Mouse (Mus musculus): ENCODE data around the gene Tunar. TPM values are rescaled to one million over a fixed set of nuclear protein-coding genes. Genes with fewer than 3 reads are reported as not detected.

Tunar gene
- polyA plus RNA-seq (2014; fragmentation: Nextera tagmentation; extraction: Ambion mirVana) = 0.32 and 0.63 TPM in 2 replicates

DNA sequence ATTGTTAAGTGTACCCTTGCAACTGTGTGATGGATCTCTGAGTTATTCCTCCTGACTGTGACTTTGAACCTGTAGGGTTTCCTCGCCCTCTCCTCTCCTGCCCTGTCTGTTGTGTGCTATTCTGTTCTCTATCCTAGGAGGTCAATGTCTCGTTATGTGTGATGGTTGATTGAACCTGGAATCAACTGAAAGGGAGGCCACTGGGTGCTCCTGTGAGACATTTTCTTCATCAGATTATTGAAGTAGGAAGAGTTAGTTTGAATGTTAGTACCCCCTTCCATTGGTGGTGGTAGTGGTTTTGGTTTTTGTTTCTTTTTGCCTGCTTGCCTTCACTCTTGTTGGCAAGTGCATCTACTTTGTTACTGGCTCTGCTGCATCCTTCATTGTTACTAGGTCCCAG, at the start of gene Tunar:
TSS of gene Tunar (plus strand) at position 301 of the 400 bp plus-strand sequence.
- DNase-seq (ENCODE audit: low spot score) = no peak
- H3K27ac ChIP-seq (replicated peaks; ENCODE audit: low read depth, low read length) = no peak within 1 kb of the TSS
- H3K4me2 ChIP-seq (ENCODE audit: low read depth, low read length) = no peak within 1 kb of the TSS
- H3K4me3 ChIP-seq (ENCODE audit: low read depth, low read length) = no peak within 1 kb of the TSS
- 97% methylated on average over 2 of the region's 2 CpGs for WGBS
- H3K27me3 ChIP-seq (replicated peaks; ENCODE audit: control insufficient read depth, insufficient read depth, low read length) = peaks cover 24% of the 10 kb centered on the region
- H3K9me3 ChIP-seq (ENCODE audit: control insufficient read depth, low read length) = no peaks in the 10 kb centered on the region
- H3K9ac ChIP-seq (ENCODE audit: low read depth, low read length) = no peak within 1 kb of the TSS
- no peaks in the 10 kb centered on the region for H3K36me3 ChIP-seq (ENCODE audit: control insufficient read depth, insufficient read depth, low read length)
- H3K4me1 ChIP-seq (ENCODE audit: control insufficient read depth, insufficient read depth, low read length) = peaks cover 3% of the 10 kb centered on the region; the same call in 1 of the 2 replicates
- ATAC-seq (ENCODE audit: low read depth) = no peak

DNA sequence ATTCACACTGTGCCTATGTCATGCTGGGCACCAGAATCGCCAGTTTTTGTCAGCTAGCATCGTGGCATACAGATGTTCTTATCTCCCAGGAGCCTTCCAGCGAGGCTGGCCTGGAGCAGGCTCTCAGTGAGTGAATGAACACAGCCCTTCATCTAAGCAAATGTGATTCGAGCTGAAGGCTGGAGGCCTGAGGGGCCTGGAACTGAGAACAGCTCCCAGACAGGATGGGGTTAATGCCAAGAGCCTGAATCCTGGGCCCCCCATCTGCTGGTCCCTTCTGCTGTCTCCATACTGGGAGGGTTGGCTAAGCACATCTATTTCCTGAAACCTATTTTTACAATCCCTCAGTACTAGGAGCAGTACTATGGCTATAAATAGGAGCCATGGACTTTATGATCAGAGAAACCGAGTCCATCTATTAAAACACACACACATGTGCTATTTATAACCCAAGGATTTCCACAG, 21.1 kb upstream of the Tunar start:
- no peak overlapping the region for H3K27ac ChIP-seq (replicated peaks; ENCODE audit: low read depth, low read length)
- H3K27me3 ChIP-seq (replicated peaks; ENCODE audit: control insufficient read depth, insufficient read depth, low read length) = no peaks in the 10 kb centered on the region
- 0 out of 2 replicates have a peak, but pooled peaks cover 2% of the 10 kb centered on the region for H3K9me3 ChIP-seq (ENCODE audit: control insufficient read depth, low read length)
- no peaks in the 10 kb centered on the region for H3K4me1 ChIP-seq (ENCODE audit: control insufficient read depth, insufficient read depth, low read length)
- no peak overlapping the region for H3K4me3 ChIP-seq (ENCODE audit: low read depth, low read length)
- no peak overlapping the region for H3K9ac ChIP-seq (ENCODE audit: low read depth, low read length)
- no peak overlapping the region for H3K4me2 ChIP-seq (ENCODE audit: low read depth, low read length)
- no peak for ATAC-seq (ENCODE audit: low read depth)
- WGBS = 59% methylated on average over 5 of the region's 5 CpGs
- no peak for DNase-seq (ENCODE audit: low spot score)
- H3K36me3 ChIP-seq (ENCODE audit: control insufficient read depth, insufficient read depth, low read length) = no peaks in the 10 kb centered on the region

DNA sequence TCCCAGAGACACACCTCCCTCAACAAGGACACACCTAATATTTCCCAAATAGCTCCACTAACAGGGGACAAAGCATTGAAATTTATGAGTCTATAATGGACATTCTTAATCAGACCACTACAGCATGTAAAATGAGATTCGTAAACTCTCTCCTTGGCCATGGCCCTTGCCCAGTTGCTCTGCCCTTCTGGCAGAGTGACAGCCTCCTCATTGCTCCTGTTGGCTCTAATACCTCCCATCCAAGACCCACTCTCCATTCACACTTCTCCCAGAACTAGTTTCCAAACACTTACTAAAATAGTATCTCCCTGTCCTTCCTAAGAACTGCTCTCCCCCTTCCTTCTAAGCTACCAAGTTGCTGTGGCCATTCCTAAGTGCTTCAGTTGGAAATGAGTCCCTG, 19.3 kb upstream of the Tunar start:
- H3K9ac ChIP-seq (ENCODE audit: low read depth, low read length) = no peak overlapping the region
- no peaks in the 10 kb centered on the region for H3K4me1 ChIP-seq (ENCODE audit: control insufficient read depth, insufficient read depth, low read length)
- no peak overlapping the region for H3K4me2 ChIP-seq (ENCODE audit: low read depth, low read length)
- WGBS = 91% methylated on average over 1 of the region's 1 CpGs
- ATAC-seq (ENCODE audit: low read depth) (no peak), DNase-seq (ENCODE audit: low spot score) (no peak)
- no peak overlapping the region for H3K27ac ChIP-seq (replicated peaks; ENCODE audit: low read depth, low read length)
- no peaks in the 10 kb centered on the region for H3K36me3 ChIP-seq (ENCODE audit: control insufficient read depth, insufficient read depth, low read length)
- no peak overlapping the region for H3K4me3 ChIP-seq (ENCODE audit: low read depth, low read length)
- H3K9me3 ChIP-seq (ENCODE audit: control insufficient read depth, low read length) = no peaks in the 10 kb centered on the region
- no peaks in the 10 kb centered on the region for H3K27me3 ChIP-seq (replicated peaks; ENCODE audit: control insufficient read depth, insufficient read depth, low read length)

DNA sequence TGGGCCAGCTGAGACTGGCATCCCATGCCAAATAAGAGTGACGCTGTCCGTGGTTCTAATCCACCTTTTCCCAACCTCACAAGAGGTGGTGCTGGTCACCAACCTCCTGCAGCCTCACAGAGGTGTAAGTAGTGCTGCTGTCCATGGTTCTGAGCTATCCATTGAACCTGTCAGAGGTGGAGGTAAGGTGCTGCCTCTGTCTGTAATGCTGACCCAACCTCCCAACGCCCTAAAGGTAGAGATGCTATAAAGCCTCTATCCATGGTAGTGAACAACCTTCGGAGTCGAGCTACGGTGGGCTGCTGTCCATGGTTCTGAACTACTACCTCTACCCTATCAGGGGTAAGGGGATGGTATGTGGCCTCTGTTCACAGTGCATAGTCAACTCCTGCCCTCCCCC, 11.5 kb upstream of the Tunar start:
- Histone ChIP-seq H3K36me3 (ENCODE audit: control insufficient read depth, insufficient read depth, low read length) (no peaks in the 10 kb centered on the region), H3K27me3 (replicated peaks; ENCODE audit: control insufficient read depth, insufficient read depth, low read length) (no peaks in the 10 kb centered on the region), H3K4me3 (ENCODE audit: low read depth, low read length) (no peak overlapping the region), H3K27ac (replicated peaks; ENCODE audit: low read depth, low read length) (no peak overlapping the region), H3K4me2 (ENCODE audit: low read depth, low read length) (no peak overlapping the region), H3K4me1 (ENCODE audit: control insufficient read depth, insufficient read depth, low read length) (no peaks in the 10 kb centered on the region), H3K9ac (ENCODE audit: low read depth, low read length) (no peak overlapping the region), H3K9me3 (ENCODE audit: control insufficient read depth, low read length) (no peaks in the 10 kb centered on the region)
- WGBS = 19% methylated on average over 6 of the region's 6 CpGs
- peak; percentile 60; the same call in 1 of the 2 replicates for ATAC-seq (ENCODE audit: low read depth)
- peak; percentile 78 for DNase-seq (ENCODE audit: low spot score)

DNA sequence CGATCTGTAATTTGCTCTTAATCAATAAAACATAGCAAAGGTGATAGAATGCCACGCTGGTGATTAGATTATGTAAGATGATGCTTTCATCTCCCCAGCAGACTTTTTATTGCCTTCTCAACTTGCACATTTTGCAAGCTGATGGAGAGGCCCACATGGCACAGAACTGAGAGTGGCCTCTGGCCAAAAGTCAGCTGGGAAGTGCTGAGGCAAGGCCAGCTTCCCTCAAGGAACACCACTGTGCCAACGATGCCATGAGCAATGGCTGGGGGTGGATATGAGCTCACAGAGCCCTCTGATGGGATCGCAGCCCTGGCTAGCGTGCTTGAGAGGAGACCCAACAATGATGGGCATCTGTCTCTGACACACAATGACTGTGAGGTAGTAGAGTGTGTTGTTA, 6.6 kb upstream of the Tunar start:
- no peaks in the 10 kb centered on the region for H3K36me3 ChIP-seq (ENCODE audit: control insufficient read depth, insufficient read depth, low read length)
- ATAC-seq (ENCODE audit: low read depth) = no peak

DNA sequence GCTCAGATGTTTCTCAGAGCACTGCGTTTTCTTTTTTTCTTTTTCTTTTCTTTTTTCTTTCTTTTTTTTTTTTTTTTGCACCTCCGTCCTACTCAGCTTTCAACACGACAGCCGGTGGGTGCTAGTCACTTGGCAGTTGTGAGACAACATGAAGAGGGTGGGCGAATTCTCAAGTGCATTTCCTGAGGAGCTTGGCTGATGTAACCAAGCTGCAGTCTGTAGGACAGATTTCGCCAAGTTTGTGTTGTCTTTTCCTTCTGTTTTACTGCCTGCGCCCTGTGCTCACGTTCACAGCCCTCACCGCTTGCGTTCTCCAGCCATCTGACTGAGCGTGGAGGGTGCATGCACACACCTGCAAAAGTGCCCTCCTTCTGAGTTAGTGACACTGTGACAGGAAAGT, 5.3 kb upstream of the Tunar start:
- Histone ChIP-seq H3K27ac (replicated peaks; ENCODE audit: low read depth, low read length) (no peak overlapping the region), H3K9me3 (ENCODE audit: control insufficient read depth, low read length) (no peaks in the 10 kb centered on the region), H3K36me3 (ENCODE audit: control insufficient read depth, insufficient read depth, low read length) (no peaks in the 10 kb centered on the region), H3K9ac (ENCODE audit: low read depth, low read length) (no peak overlapping the region), H3K27me3 (replicated peaks; ENCODE audit: control insufficient read depth, insufficient read depth, low read length) (no peaks in the 10 kb centered on the region), H3K4me1 (ENCODE audit: control insufficient read depth, insufficient read depth, low read length) (no peaks in the 10 kb centered on the region), H3K4me2 (ENCODE audit: low read depth, low read length) (no peak overlapping the region), H3K4me3 (ENCODE audit: low read depth, low read length) (no peak overlapping the region)
- WGBS = 64% methylated on average over 11 of the region's 11 CpGs
- DNase-seq (ENCODE audit: low spot score) (no peak), ATAC-seq (ENCODE audit: low read depth) (no peak)

More for the DNA sequence above, 6.6 kb upstream of the Tunar start:
- no peaks in the 10 kb centered on the region for H3K27me3 ChIP-seq (replicated peaks; ENCODE audit: control insufficient read depth, insufficient read depth, low read length)
- H3K9ac ChIP-seq (ENCODE audit: low read depth, low read length) = no peak overlapping the region
- no peaks in the 10 kb centered on the region for H3K9me3 ChIP-seq (ENCODE audit: control insufficient read depth, low read length)
- no peaks in the 10 kb centered on the region for H3K4me1 ChIP-seq (ENCODE audit: control insufficient read depth, insufficient read depth, low read length)
- H3K4me2 ChIP-seq (ENCODE audit: low read depth, low read length) = no peak overlapping the region
- no peak for DNase-seq (ENCODE audit: low spot score)
- no peak overlapping the region for H3K4me3 ChIP-seq (ENCODE audit: low read depth, low read length)
- H3K27ac ChIP-seq (replicated peaks; ENCODE audit: low read depth, low read length) = no peak overlapping the region
- 70% methylated on average over 5 of the region's 5 CpGs for WGBS

GRCm38 (mm10) chr12:105336094-105336420, 2.4 kb downstream of the Tunar start:
- no peak; the same call in 1 of the 2 replicates for ATAC-seq (ENCODE audit: low read depth)
- H3K4me3 ChIP-seq (ENCODE audit: low read depth, low read length) = peak overlapping the region; percentile 67
- no peaks in the 10 kb centered on the region for H3K9me3 ChIP-seq (ENCODE audit: control insufficient read depth, low read length)
- H3K27me3 ChIP-seq (replicated peaks; ENCODE audit: control insufficient read depth, insufficient read depth, low read length) = peaks cover 25% of the 10 kb centered on the region
- WGBS = 13% methylated on average over 7 of the region's 8 CpGs
- no peak for DNase-seq (ENCODE audit: low spot score)
- no peak overlapping the region for H3K27ac ChIP-seq (replicated peaks; ENCODE audit: low read depth, low read length)
- peaks cover 3% of the 10 kb centered on the region; the same call in 1 of the 2 replicates for H3K4me1 ChIP-seq (ENCODE audit: control insufficient read depth, insufficient read depth, low read length)
- H3K9ac ChIP-seq (ENCODE audit: low read depth, low read length) = peak overlapping the region; percentile 58; the same call in 1 of the 2 replicates
- H3K36me3 ChIP-seq (ENCODE audit: control insufficient read depth, insufficient read depth, low read length) = no peaks in the 10 kb centered on the region
- peak overlapping the region; percentile 97 for H3K4me2 ChIP-seq (ENCODE audit: low read depth, low read length)

GRCm38 (mm10) chr12:105336421-105337289, 3.0 kb downstream of the Tunar start:
- H3K36me3 ChIP-seq (ENCODE audit: control insufficient read depth, insufficient read depth, low read length) = no peaks in the 10 kb centered on the region
- H3K4me2 ChIP-seq (ENCODE audit: low read depth, low read length) = peak overlapping the region; percentile 97
- ATAC-seq (ENCODE audit: low read depth) = peak; percentile 92
- H3K4me1 ChIP-seq (ENCODE audit: control insufficient read depth, insufficient read depth, low read length) = peaks cover 3% of the 10 kb centered on the region; the same call in 1 of the 2 replicates
- peaks cover 25% of the 10 kb centered on the region for H3K27me3 ChIP-seq (replicated peaks; ENCODE audit: control insufficient read depth, insufficient read depth, low read length)
- H3K27ac ChIP-seq (replicated peaks; ENCODE audit: low read depth, low read length) = no peak overlapping the region
- no peaks in the 10 kb centered on the region for H3K9me3 ChIP-seq (ENCODE audit: control insufficient read depth, low read length)
- H3K9ac ChIP-seq (ENCODE audit: low read depth, low read length) = peak overlapping the region; percentile 58
- H3K4me3 ChIP-seq (ENCODE audit: low read depth, low read length) = peak overlapping the region; percentile 67
- WGBS = under 1% methylated on average over 53 of the region's 77 CpGs
- DNase-seq (ENCODE audit: low spot score) = peak; percentile 78
